Mouse (Mus musculus) heart, embryonic 12.5 days (tissue): ENCODE measurements at regions not wholly inside any gene's neighbourhood (a gene's known extent, or its start where the extent isn't known, plus 50 kb on each side); places are given as distances from the start of the nearest gene placed in this dataset.
A peak's percentile ranks its signal among the peaks of the same experiment; 100 is the strongest.

Experiments used
- ATAC-seq: fragments of 200-750 bp; cut with Nextera tagmentation; 2 replicates; pipeline ENCODE4 v1.8.0; 2017; ENCODE audit warnings: moderate TSS enrichment, moderate library complexity; ENCODE audit not compliant: insufficient number of reproducible peaks, low FRiP score
- H3K27ac ChIP-seq: fragments of 300-500 bp; sonication (generic); 2 replicates; pipeline ENCODE4 v1.5.1; 2016; ENCODE audit warnings: mild to moderate bottlenecking, moderate library complexity; ENCODE audit not compliant: poor library complexity, severe bottlenecking
- H3K27me3 ChIP-seq: fragments of 300-500 bp; sonication (generic); replicated peaks from 2 replicates; pipeline ENCODE4 v1.6.1; 2016; ENCODE audit warnings: mild to moderate bottlenecking, moderate library complexity
- H3K36me3 ChIP-seq: fragments of 300-500 bp; sonication (generic); 2 replicates; pipeline ENCODE4 v1.6.1; 2016; ENCODE audit warnings: mild to moderate bottlenecking, moderate library complexity
- H3K4me1 ChIP-seq: fragments of 300-500 bp; sonication (generic); replicated peaks from 2 replicates; pipeline ENCODE4 v1.6.1; 2016; ENCODE audit warnings: mild to moderate bottlenecking
- H3K4me2 ChIP-seq: fragments of 300-500 bp; sonication (generic); 2 replicates; pipeline ENCODE4 v1.6.1; 2016; ENCODE audit warnings: mild to moderate bottlenecking, moderate library complexity
- H3K4me3 ChIP-seq: fragments of 300-500 bp; sonication (generic); 2 replicates; pipeline ENCODE4 v1.5.1; 2016; ENCODE audit warnings: mild to moderate bottlenecking
- H3K9ac ChIP-seq: fragments of 300-500 bp; sonication (generic); 2 replicates; pipeline ENCODE4 v1.6.1; 2016; ENCODE audit warnings: mild to moderate bottlenecking, moderate library complexity
- H3K9me3 ChIP-seq: fragments of 300-500 bp; sonication (generic); replicated peaks from 2 replicates; pipeline ENCODE4 v1.6.1; 2016; ENCODE audit warnings: mild to moderate bottlenecking, moderate library complexity
- WGBS: fragments of 180-500 bp; shearing (Covaris S2); methylation state at CpG from one replicate; pipeline ENCODE4 v1.1.7; 2016; 5-methylcytosine and 5-hydroxymethylcytosine counted together

GRCm38 (mm10) chr2:71623134-71623533 lies 76.6 kb upstream of the Dlx2 start:
- 50% methylated on average over 2 of the region's 2 CpGs for WGBS
- H3K4me2 ChIP-seq = no peak overlapping the region
- H3K4me1 ChIP-seq = peaks cover 15% of the 10 kb centered on the region
- H3K9me3 ChIP-seq = no peaks in the 10 kb centered on the region
- H3K9ac ChIP-seq = no peak overlapping the region
- peaks cover 6% of the 10 kb centered on the region; the same call in 1 of the 2 replicates for H3K27me3 ChIP-seq
- H3K27ac ChIP-seq = no peak overlapping the region
- no peak overlapping the region for H3K4me3 ChIP-seq
- H3K36me3 ChIP-seq = no peaks in the 10 kb centered on the region
- ATAC-seq = no peak

- Histone ChIP-seq H3K27me3 (peaks cover 6% of the 10 kb centered on the region; the same call in 1 of the 2 replicates), H3K4me2 (no peak overlapping the region)
Observed at GRCm38 (mm10) chr2:71625298-71625902, 78.8 kb upstream of the Dlx2 start.

GRCm38 (mm10) chr2:71626404-71626803 lies 79.8 kb upstream of the Dlx2 start:
- H3K4me2 ChIP-seq = no peak overlapping the region
- no peak overlapping the region for H3K9ac ChIP-seq
- H3K36me3 ChIP-seq = no peaks in the 10 kb centered on the region
- WGBS = 65% methylated on average over 12 of the region's 12 CpGs
- H3K27me3 ChIP-seq = peaks cover 6% of the 10 kb centered on the region; the same call in 1 of the 2 replicates
- ATAC-seq = no peak
- H3K9me3 ChIP-seq = no peaks in the 10 kb centered on the region
- no peak overlapping the region for H3K4me3 ChIP-seq
- peaks cover 32% of the 10 kb centered on the region for H3K4me1 ChIP-seq
- no peak overlapping the region for H3K27ac ChIP-seq

More at GRCm38 (mm10) chr2:71625298-71625902, 78.8 kb upstream of the Dlx2 start:
- no peaks in the 10 kb centered on the region for H3K9me3 ChIP-seq
- peaks cover 32% of the 10 kb centered on the region for H3K4me1 ChIP-seq
- WGBS = 72% methylated on average over 7 of the region's 7 CpGs
- H3K9ac ChIP-seq = no peak overlapping the region
- H3K4me3 ChIP-seq = no peak overlapping the region
- no peak for ATAC-seq
- no peak overlapping the region for H3K27ac ChIP-seq
- no peaks in the 10 kb centered on the region for H3K36me3 ChIP-seq

GRCm38 (mm10) chr2:71627097-71627755 lies 80.7 kb upstream of the Dlx2 start:
- no peak overlapping the region for H3K4me3 ChIP-seq
- no peaks in the 10 kb centered on the region for H3K36me3 ChIP-seq
- H3K4me2 ChIP-seq = no peak overlapping the region
- peaks cover 32% of the 10 kb centered on the region for H3K4me1 ChIP-seq
- 56% methylated on average over 14 of the region's 14 CpGs for WGBS
- H3K9ac ChIP-seq = no peak overlapping the region
- H3K27ac ChIP-seq = no peak overlapping the region
- H3K9me3 ChIP-seq = no peaks in the 10 kb centered on the region
- peaks cover 6% of the 10 kb centered on the region; the same call in 1 of the 2 replicates for H3K27me3 ChIP-seq
- ATAC-seq = no peak

GRCm38 (mm10) chr2:71628821-71629220 lies 82.3 kb upstream of the Dlx2 start:
- Histone ChIP-seq H3K9ac (no peak overlapping the region), H3K4me3 (peak overlapping the region; percentile 45), H3K4me1 (peaks cover 23% of the 10 kb centered on the region), H3K27me3 (peaks cover 6% of the 10 kb centered on the region; the same call in 1 of the 2 replicates), H3K9me3 (no peaks in the 10 kb centered on the region), H3K27ac (no peak overlapping the region), H3K36me3 (no peaks in the 10 kb centered on the region), H3K4me2 (peak overlapping the region; percentile 90)
- ATAC-seq = no peak
- 28% methylated on average over 7 of the region's 7 CpGs for WGBS

GRCm38 (mm10) chr2:71629301-71630142 lies 83.0 kb upstream of the Dlx2 start:
- WGBS = 2% methylated on average over 43 of the region's 43 CpGs
- H3K36me3 ChIP-seq = no peaks in the 10 kb centered on the region
- no peak for ATAC-seq
- H3K9me3 ChIP-seq = no peaks in the 10 kb centered on the region
- peak overlapping the region; percentile 90 for H3K4me2 ChIP-seq
- peak overlapping the region; percentile 45 for H3K4me3 ChIP-seq
- H3K4me1 ChIP-seq = peaks cover 23% of the 10 kb centered on the region
- no peak overlapping the region for H3K27ac ChIP-seq
- peaks cover 6% of the 10 kb centered on the region; the same call in 1 of the 2 replicates for H3K27me3 ChIP-seq
- peak overlapping the region; percentile 39 for H3K9ac ChIP-seq

- Histone ChIP-seq H3K9me3 (no peaks in the 10 kb centered on the region), H3K4me2 (peak overlapping the region; percentile 90), H3K9ac (peak overlapping the region; percentile 39; the same call in 1 of the 2 replicates), H3K27ac (no peak overlapping the region), H3K27me3 (peaks cover 6% of the 10 kb centered on the region; the same call in 1 of the 2 replicates), H3K4me3 (peak overlapping the region; percentile 45), H3K36me3 (no peaks in the 10 kb centered on the region), H3K4me1 (peaks cover 23% of the 10 kb centered on the region)
- WGBS = 21% methylated on average over 3 of the region's 3 CpGs
- ATAC-seq = no peak
Observed at GRCm38 (mm10) chr2:71630143-71630463, 83.5 kb upstream of the Dlx2 start.

GRCm38 (mm10) chr2:71633471-71633870 lies 86.9 kb upstream of the Dlx2 start:
- no peak for ATAC-seq
- Histone ChIP-seq H3K9me3 (no peaks in the 10 kb centered on the region), H3K4me2 (no peak overlapping the region), H3K9ac (no peak overlapping the region), H3K27ac (no peak overlapping the region), H3K4me3 (no peak overlapping the region), H3K4me1 (peaks cover 17% of the 10 kb centered on the region), H3K27me3 (no peaks in the 10 kb centered on the region; the same call in 1 of the 2 replicates), H3K36me3 (no peaks in the 10 kb centered on the region)
- WGBS = 71% methylated on average over 6 of the region's 6 CpGs

GRCm38 (mm10) chr2:71634471-71634870 lies 87.9 kb upstream of the Dlx2 start:
- ATAC-seq = no peak
- Histone ChIP-seq H3K4me1 (peaks cover 9% of the 10 kb centered on the region), H3K4me3 (no peak overlapping the region), H3K4me2 (no peak overlapping the region), H3K27ac (no peak overlapping the region), H3K9me3 (0 out of 2 replicates have a peak, but pooled peaks cover under 1% of the 10 kb centered on the region), H3K27me3 (no peaks in the 10 kb centered on the region; the same call in 1 of the 2 replicates), H3K36me3 (no peaks in the 10 kb centered on the region), H3K9ac (no peak overlapping the region)
- WGBS = 72% methylated on average over 3 of the region's 3 CpGs

GRCm38 (mm10) chr2:71636134-71636533 lies 89.6 kb upstream of the Dlx2 start:
- no peak overlapping the region for H3K4me3 ChIP-seq
- peaks cover 3% of the 10 kb centered on the region; the same call in 1 of the 2 replicates for H3K9me3 ChIP-seq
- no peaks in the 10 kb centered on the region for H3K4me1 ChIP-seq
- no peak overlapping the region for H3K27ac ChIP-seq
- no peak overlapping the region for H3K4me2 ChIP-seq
- no peak overlapping the region for H3K9ac ChIP-seq
- ATAC-seq = no peak
- H3K27me3 ChIP-seq = no peaks in the 10 kb centered on the region
- 91% methylated on average over 4 of the region's 4 CpGs for WGBS
- H3K36me3 ChIP-seq = no peaks in the 10 kb centered on the region

GRCm38 (mm10) chr2:71636590-71636989 lies 90.0 kb upstream of the Dlx2 start:
- H3K4me1 ChIP-seq = no peaks in the 10 kb centered on the region
- no peak overlapping the region for H3K9ac ChIP-seq
- H3K9me3 ChIP-seq = peaks cover 3% of the 10 kb centered on the region; the same call in 1 of the 2 replicates
- H3K4me3 ChIP-seq = no peak overlapping the region
- H3K27ac ChIP-seq = no peak overlapping the region
- ATAC-seq = no peak
- WGBS = 78% methylated on average over 4 of the region's 4 CpGs
- H3K4me2 ChIP-seq = no peak overlapping the region
- H3K27me3 ChIP-seq = no peaks in the 10 kb centered on the region
- H3K36me3 ChIP-seq = no peaks in the 10 kb centered on the region
